In genomic region chr10:117796181-117796580, GRCm38 (mm10) we compare ENCODE assay signal across 10 mouse cellular contexts. TPM values are rescaled to one million over a fixed set of nuclear protein-coding genes. Genes with fewer than 3 reads are reported as not detected.
DNase-seq lines count a peak whose midpoint lies in the region; ATAC-seq and TF ChIP-seq lines count a peak whose summit lies in the region.
"Had no signal": no experiment of that assay in that cellular context is flagged by ENCODE, and none has a peak within 500 bp of the region (broad histone marks: within the 10 kb centered on the region; RNA-seq: fewer than 3 reads in every experiment).

No protein-coding gene starts in this region.

- TF ChIP-seq POLR2A in ES-Bruce4 (IDR thresholded peaks at IDR 0.05; ENCODE audit: insufficient read depth, low read length): no peak

- H3K4me2 ChIP-seq in limb, embryonic 11.5 days (ENCODE audit: low read depth, severe bottlenecking): no peak overlapping the region
- no peak overlapping the region for H3K4me2 ChIP-seq in liver, postnatal 0 days (ENCODE audit: low read depth, low read length)
- H3K4me2 ChIP-seq: forebrain, embryonic 13.5 days had no signal

- no peak overlapping the region for H3K4me3 ChIP-seq in limb, embryonic 11.5 days (ENCODE audit: low read depth, low read length)
- no peak overlapping the region for H3K4me3 ChIP-seq in limb, embryonic 10.5 days
- H3K4me3 ChIP-seq in ES-Bruce4 (ENCODE audit: low read depth, low read length): no peak overlapping the region
- no peak overlapping the region for H3K4me3 ChIP-seq in liver, postnatal 0 days (ENCODE audit: low read depth, low read length)
- H3K4me3 ChIP-seq: forebrain, embryonic 13.5 days had no signal

- WGBS in limb, embryonic 11.5 days: 94% methylated on average over 7 of the region's 7 CpGs
- WGBS in limb, embryonic 10.5 days: 95% methylated on average over 7 of the region's 7 CpGs
- whole genome bisulfite sequencing in liver, postnatal 0 days (ENCODE audit: insufficient replicate concordance): 91% methylated on average over 7 of the region's 7 CpGs

- no peaks in the 10 kb centered on the region for H3K27me3 ChIP-seq in limb, embryonic 11.5 days (ENCODE audit: control insufficient read depth, insufficient read depth, low read length)
- H3K27me3 ChIP-seq in limb, embryonic 10.5 days (ENCODE audit: low read depth, poor library complexity, severe bottlenecking): no peaks in the 10 kb centered on the region
- H3K27me3 ChIP-seq in ES-Bruce4 (ENCODE audit: control insufficient read depth, insufficient read depth, low read length, poor library complexity, severe bottlenecking): no peaks in the 10 kb centered on the region
- no peaks in the 10 kb centered on the region for H3K27me3 ChIP-seq in liver, postnatal 0 days (ENCODE audit: insufficient read depth, low read length)
- H3K27me3 ChIP-seq: forebrain, embryonic 13.5 days had no signal

- peak; percentile 59 for TF ChIP-seq CTCF in ES-Bruce4 (IDR thresholded peaks at IDR 0.05; ENCODE audit: low read depth, low read length)
- peak; percentile 69 for TF ChIP-seq CTCF in liver, postnatal 0 days (IDR thresholded peaks at IDR 0.05; ENCODE audit: low read depth)

- no peak overlapping the region for H3K27ac ChIP-seq in limb, embryonic 11.5 days (replicated peaks; ENCODE audit: low read depth, low read length)
- no peak overlapping the region for H3K27ac ChIP-seq in limb, embryonic 10.5 days
- no peak overlapping the region for H3K27ac ChIP-seq in ES-Bruce4 (ENCODE audit: insufficient read depth, low read length)
- no peak overlapping the region for H3K27ac ChIP-seq in liver, postnatal 0 days (ENCODE audit: low read depth)
- H3K27ac ChIP-seq: forebrain, embryonic 13.5 days had no signal

- ATAC-seq in limb, embryonic 11.5 days (ENCODE audit: insufficient number of reproducible peaks, low FRiP score, low TSS enrichment, low read depth): no peak
- no peak for ATAC-seq in liver, postnatal 0 days
- ATAC-seq: forebrain, embryonic 13.5 days had no signal

- peaks cover 9% of the 10 kb centered on the region; the same call in 1 of the 2 replicates for H3K4me1 ChIP-seq in limb, embryonic 11.5 days (ENCODE audit: control insufficient read depth, insufficient read depth, low read length)
- H3K4me1 ChIP-seq in limb, embryonic 10.5 days: peaks cover 13% of the 10 kb centered on the region
- no peaks in the 10 kb centered on the region for H3K4me1 ChIP-seq in ES-Bruce4 (ENCODE audit: control insufficient read depth, insufficient read depth, low read length)
- H3K4me1 ChIP-seq in liver, postnatal 0 days (ENCODE audit: insufficient read depth): peaks cover 15% of the 10 kb centered on the region

- H3K36me3 ChIP-seq in limb, embryonic 11.5 days (ENCODE audit: control insufficient read depth, insufficient read depth, low read length): no peaks in the 10 kb centered on the region
- H3K36me3 ChIP-seq in limb, embryonic 10.5 days: no peaks in the 10 kb centered on the region
- H3K36me3 ChIP-seq in ES-Bruce4 (ENCODE audit: control insufficient read depth, insufficient read depth, low read length, poor library complexity, severe bottlenecking): no peaks in the 10 kb centered on the region
- no peaks in the 10 kb centered on the region for H3K36me3 ChIP-seq in liver, postnatal 0 days (replicated peaks; ENCODE audit: insufficient read depth, low read length)

- no peak overlapping the region for H3K9ac ChIP-seq in limb, embryonic 11.5 days (ENCODE audit: low read length)
- no peak overlapping the region for H3K9ac ChIP-seq in ES-Bruce4 (ENCODE audit: low read depth, poor library complexity, severe bottlenecking)
- H3K9ac ChIP-seq in liver, postnatal 0 days (replicated peaks): no peak overlapping the region
- H3K9ac ChIP-seq: forebrain, embryonic 13.5 days had no signal

- peak; percentile 13 for DNase-seq in cerebellum, adult 9-10 months
- no peak for DNase-seq in cerebellum, adult 11-12 months
- DNase-seq in limb, embryonic 11.5 days (ENCODE audit: low spot score): peak; percentile 47
- no peak for DNase-seq in limb, embryonic 10.5 days (ENCODE audit: low spot score)
- DNase-seq in liver, postnatal 0 days: peak; percentile 50
- DNase-seq in right cerebral cortex, postnatal 10 days (ENCODE audit: low spot score in 2 of 2): no peak
- no peak for DNase-seq in cerebellum, adult 9-11 months
- DNase-seq: heart, postnatal 36 days had no signal

- TF ChIP-seq EP300 in ES-Bruce4 (IDR thresholded peaks at IDR 0.05; ENCODE audit: insufficient read depth, low read depth, low read length): no peak
- no peak for TF ChIP-seq EP300 in liver, postnatal 0 days (IDR thresholded peaks at IDR 0.05; ENCODE audit: low read depth)

- no peaks in the 10 kb centered on the region for H3K9me3 ChIP-seq in limb, embryonic 11.5 days (ENCODE audit: control insufficient read depth, low read length)
- no peaks in the 10 kb centered on the region for H3K9me3 ChIP-seq in limb, embryonic 10.5 days (replicated peaks)
- 0 out of 2 replicates have a peak, but pooled peaks cover 4% of the 10 kb centered on the region for H3K9me3 ChIP-seq in ES-Bruce4 (replicated peaks; ENCODE audit: control insufficient read depth, insufficient read depth, low read length, poor library complexity, severe bottlenecking)
- no peaks in the 10 kb centered on the region for H3K9me3 ChIP-seq in liver, postnatal 0 days (ENCODE audit: low read length)

RNA-seq across cellular contexts. Expression of gene Nup107, which starts 3.7 kb away (rescaled TPM):
- polyA plus RNA-seq in limb, embryonic 11.5 days (2014; fragmentation: Nextera tagmentation; extraction: Ambion mirVana): 106 TPM in 2 replicates
- polyA plus RNA-seq in limb, embryonic 10.5 days (2016; fragmentation: Nextera tagmentation; extraction: Ambion mirVana): 109 and 111 TPM in 2 replicates
- polyA plus RNA-seq in ES-Bruce4 (2011; ENCODE audit: insufficient read depth, insufficient read length, low read depth, missing spikeins): 119 and 134 TPM in 2 replicates
- polyA plus RNA-seq in liver, postnatal 0 days (2015; fragmentation: Nextera tagmentation; extraction: Ambion mirVana): 12.9 and 15.0 TPM in 2 replicates

RNA-seq across cellular contexts. Expression of gene Rap1b, which starts 49.7 kb away (rescaled TPM):
- polyA plus RNA-seq in limb, embryonic 11.5 days (2014; fragmentation: Nextera tagmentation; extraction: Ambion mirVana): 152 and 167 TPM in 2 replicates
- 138 and 146 TPM in 2 replicates for polyA plus RNA-seq in limb, embryonic 10.5 days (2016; fragmentation: Nextera tagmentation; extraction: Ambion mirVana)
- 149 and 150 TPM in 2 replicates for polyA plus RNA-seq in ES-Bruce4 (2011; ENCODE audit: insufficient read depth, insufficient read length, low read depth, missing spikeins)
- polyA plus RNA-seq in liver, postnatal 0 days (2015; fragmentation: Nextera tagmentation; extraction: Ambion mirVana): 103 and 105 TPM in 2 replicates

RNA-seq across cellular contexts. Expression of gene Slc35e3, which starts 50.0 kb away (rescaled TPM):
- 19.8 and 20.3 TPM in 2 replicates for polyA plus RNA-seq in limb, embryonic 11.5 days (2014; fragmentation: Nextera tagmentation; extraction: Ambion mirVana)
- 16.4 and 22.1 TPM in 2 replicates for polyA plus RNA-seq in limb, embryonic 10.5 days (2016; fragmentation: Nextera tagmentation; extraction: Ambion mirVana)
- polyA plus RNA-seq in ES-Bruce4 (2011; ENCODE audit: insufficient read depth, insufficient read length, low read depth, missing spikeins): 19.7 and 25.0 TPM in 2 replicates
- polyA plus RNA-seq in liver, postnatal 0 days (2015; fragmentation: Nextera tagmentation; extraction: Ambion mirVana): 2.8 and 3.7 TPM in 2 replicates

Comparison
In these comparisons a context has a peak if more than half of its experiments do, and no peak if none do; other contexts are left out.
1. DNase-seq: peak in cerebellum, adult 9-10 months (single experiment), limb, embryonic 11.5 days (single experiment) and liver, postnatal 0 days (single experiment); none in cerebellum, adult 11-12 months (single experiment), limb, embryonic 10.5 days (single experiment), right cerebral cortex, postnatal 10 days (0 of 2) and cerebellum, adult 9-11 months (single experiment).